Comparison of ENCODE assay signal across 20 mouse cellular contexts in genomic region chr16:14312914-14313313, GRCm38 (mm10). TPM values are rescaled to one million over a fixed set of nuclear protein-coding genes. Genes with fewer than 3 reads are reported as not detected.
DNase-seq lines count a peak whose midpoint lies in the region; ATAC-seq lines count a peak whose summit lies in the region.
"Had no signal": no experiment of that assay in that cellular context is flagged by ENCODE, and none has a peak within 500 bp of the region (broad histone marks: within the 10 kb centered on the region; RNA-seq: fewer than 3 reads in every experiment).

No protein-coding gene starts in this region.

- H3K4me3 ChIP-seq in midbrain, embryonic 11.5 days (ENCODE audit: low read depth, low read length) = no peak overlapping the region
- H3K4me3 ChIP-seq in midbrain, embryonic 13.5 days (replicated peaks) = no peak overlapping the region

- no peaks in the 10 kb centered on the region for H3K27me3 ChIP-seq in midbrain, embryonic 11.5 days (ENCODE audit: control insufficient read depth, insufficient read depth, low read length)
- no peaks in the 10 kb centered on the region for H3K27me3 ChIP-seq in midbrain, embryonic 13.5 days
- H3K27me3 ChIP-seq: CH12.LX, Patski had no signal

- ATAC-seq in midbrain, embryonic 11.5 days (ENCODE audit: low FRiP score) = no peak
- ATAC-seq in midbrain, embryonic 13.5 days = no peak
- ATAC-seq: activated CD4-positive, CD25-positive, alpha-beta regulatory T cell, adult 4 months; CD4-positive, CD25-positive, alpha-beta regulatory T cell, adult 4 months; Patski had no signal

- intact Hi-C loops in heart, postnatal 36 days (cut with DNase I) = loop anchor here (5.0 to 10.0 kb wide), 3 partner anchors 76 to 408 kb away; partner anchors contain the start of genes Mpv17l and Pdxdc1

- H3K4me1 ChIP-seq in midbrain, embryonic 11.5 days (ENCODE audit: control insufficient read depth, insufficient read depth, low read length) = peaks cover 9% of the 10 kb centered on the region
- H3K4me1 ChIP-seq in midbrain, embryonic 13.5 days (replicated peaks) = peaks cover 26% of the 10 kb centered on the region

- H3K4me2 ChIP-seq in midbrain, embryonic 11.5 days = no peak overlapping the region
- H3K4me2 ChIP-seq in midbrain, embryonic 13.5 days (replicated peaks) = no peak overlapping the region

- H3K36me3 ChIP-seq in midbrain, embryonic 11.5 days (ENCODE audit: control insufficient read depth, insufficient read depth, low read length) = peaks cover 2% of the 10 kb centered on the region; the same call in 1 of the 2 replicates
- H3K36me3 ChIP-seq in midbrain, embryonic 13.5 days = peaks cover 45% of the 10 kb centered on the region

- WGBS in midbrain, embryonic 11.5 days = 92% methylated on average over 7 of the region's 7 CpGs
- 89% methylated on average over 7 of the region's 7 CpGs for WGBS in midbrain, embryonic 13.5 days

- no peak overlapping the region for H3K9ac ChIP-seq in midbrain, embryonic 11.5 days (ENCODE audit: low read length)
- H3K9ac ChIP-seq in midbrain, embryonic 13.5 days (replicated peaks) = no peak overlapping the region

- DNase-seq in heart, adult 11 months = peak; percentile 66
- no peak for DNase-seq in heart, postnatal 36 days
- peak; percentile 28 for DNase-seq in midbrain, embryonic 11.5 days (ENCODE audit: low spot score, missing footprints)
- DNase-seq: adrenal gland, adult 2 months; adrenal gland, adult 8-10 months; adrenal gland, postnatal 10 days; adrenal gland, postnatal 14 days; adrenal gland, postnatal 25 days; adrenal gland, postnatal 36 days; B cell, adult 2 months; cerebellum, adult 11 months; cerebellum, adult 11-12 months; cerebellum, adult 18-20 months had no signal

- H3K9me3 ChIP-seq in midbrain, embryonic 11.5 days (ENCODE audit: control insufficient read depth, low read length) = no peaks in the 10 kb centered on the region
- H3K9me3 ChIP-seq in midbrain, embryonic 13.5 days = no peaks in the 10 kb centered on the region
- H3K9me3 ChIP-seq: G1E had no signal

- H3K27ac ChIP-seq in midbrain, embryonic 11.5 days (ENCODE audit: low read depth, low read length) = no peak overlapping the region
- H3K27ac ChIP-seq in midbrain, embryonic 13.5 days = no peak overlapping the region

RNA-seq across cellular contexts. Expression of gene Fopnl, which starts 4.3 kb away (rescaled TPM):
- 10 to 100 TPM; 58.7 to 69.8 TPM for total RNA-seq in heart, postnatal 36 days (2021)
- polyA plus RNA-seq in midbrain, embryonic 11.5 days (2014; fragmentation: Nextera tagmentation; extraction: Ambion mirVana) = 174 and 194 TPM in 2 replicates
- 198 and 214 TPM in 2 replicates for polyA plus RNA-seq in midbrain, embryonic 13.5 days (2015; fragmentation: Nextera tagmentation; extraction: Ambion mirVana)

RNA-seq across cellular contexts. Expression of gene Myh11, which starts 21.7 kb away (rescaled TPM):
- total RNA-seq in heart, postnatal 36 days (2021) = 10 to 100 TPM; 25.4 to 28.1 TPM
- polyA plus RNA-seq in midbrain, embryonic 11.5 days (2014; fragmentation: Nextera tagmentation; extraction: Ambion mirVana) = 0.18 and 0.26 TPM in 2 replicates
- polyA plus RNA-seq in midbrain, embryonic 13.5 days (2015; fragmentation: Nextera tagmentation; extraction: Ambion mirVana) = 0.39 and 0.53 TPM in 2 replicates
- total RNA-seq: MEL had no signal
- polyA plus RNA-seq: activated CD4-positive, CD25-positive, alpha-beta regulatory T cell, adult 4 months; CD4-positive, CD25-positive, alpha-beta regulatory T cell, adult 4 months had no signal

RNA-seq across cellular contexts. Expression of gene Abcc1, which starts 48.4 kb away (rescaled TPM):
- total RNA-seq in heart, postnatal 36 days (2021) = 10 to 100 TPM; 23.5 to 24.5 TPM
- polyA plus RNA-seq in midbrain, embryonic 11.5 days (2014; fragmentation: Nextera tagmentation; extraction: Ambion mirVana) = 4.5 and 5.4 TPM in 2 replicates
- polyA plus RNA-seq in midbrain, embryonic 13.5 days (2015; fragmentation: Nextera tagmentation; extraction: Ambion mirVana) = 6.9 and 7.1 TPM in 2 replicates

Comparison
In these comparisons a context has a peak if more than half of its experiments do, and no peak if none do; other contexts are left out.
1. DNase-seq: peak in heart, adult 11 months (single experiment) and midbrain, embryonic 11.5 days (single experiment); none in heart, postnatal 36 days (0 of 2).